Mouse (Mus musculus) liver, postnatal 0 days (tissue): ENCODE results near the gene Vps53.

Experiments
- CTCF ChIP-seq: sonication (generic); IDR thresholded peaks from 2 replicates; pipeline ENCODE4 v1.5.1; 2016; ENCODE audit warnings: antibody characterized with exemption, low read depth
- EP300 ChIP-seq: IDR thresholded peaks from 2 replicates; pipeline ENCODE4 v1.6.1; 2016; ENCODE audit warnings: antibody characterized with exemption, low read depth, mild to moderate bottlenecking

DNA sequence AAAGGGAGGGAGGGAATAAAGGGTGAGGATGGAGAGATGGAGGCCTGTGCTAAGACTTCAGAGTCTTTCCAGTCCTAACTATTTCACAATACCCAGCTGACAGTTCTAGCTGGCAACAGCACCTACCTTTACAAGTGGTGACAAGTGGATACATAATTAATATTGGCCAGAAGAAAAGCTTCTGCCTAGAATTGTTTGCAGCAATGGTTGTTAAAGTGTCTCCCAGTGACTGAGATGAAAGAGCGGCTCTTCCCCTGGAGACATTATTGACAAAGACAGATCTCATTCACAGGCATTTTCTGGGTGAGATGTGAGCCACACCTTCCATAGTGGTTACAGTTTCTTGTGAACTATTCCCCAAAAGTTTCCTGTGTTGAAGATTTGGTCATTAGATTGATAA is 55.9 kb downstream of the Vps53 start:
- TF ChIP-seq CTCF: no peak
- no peak for TF ChIP-seq EP300
